Mouse (Mus musculus): ENCODE measurements around the gene Il13. TPM values are rescaled to one million over a fixed set of nuclear protein-coding genes. Genes with fewer than 3 reads are reported as not detected.

Gene Il13
- not detected in 2 replicates for polyA plus RNA-seq (2014; fragmentation: Nextera tagmentation; extraction: Ambion mirVana)

DNA sequence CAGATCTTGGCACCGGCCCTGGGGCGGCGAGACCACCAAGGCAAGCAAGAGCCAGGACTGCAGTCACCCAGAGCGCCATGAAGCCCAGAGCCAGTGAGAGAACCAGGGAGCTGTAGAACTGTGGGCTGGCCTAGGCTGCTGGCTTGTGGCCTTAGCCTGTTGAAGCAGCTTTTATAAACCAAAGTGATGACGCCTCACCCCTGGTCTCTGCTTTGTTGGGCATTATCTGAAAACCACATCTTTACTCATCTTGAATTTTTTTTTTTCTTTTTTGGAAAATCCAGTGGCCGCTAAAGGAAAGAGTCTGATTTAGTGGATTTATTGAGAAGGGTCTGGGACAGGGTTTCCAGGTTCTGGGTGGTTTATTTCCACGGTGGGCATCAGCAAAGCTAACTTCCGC, at the start of gene Il13:
Gene Il13, minus strand, starts transcription at position 147 of the 400 bp plus-strand sequence.
- Histone ChIP-seq H3K9me3 (replicated peaks; ENCODE audit: control insufficient read depth, low read length) (no peaks in the 10 kb centered on the region), H3K36me3 (ENCODE audit: control insufficient read depth, insufficient read depth, low read length) (no peaks in the 10 kb centered on the region), H3K27me3 (replicated peaks; ENCODE audit: control insufficient read depth, insufficient read depth, low read length) (0 out of 2 replicates have a peak, but pooled peaks cover 5% of the 10 kb centered on the region), H3K4me3 (ENCODE audit: low read depth, low read length) (no peak within 1 kb of the TSS), H3K4me1 (ENCODE audit: control insufficient read depth, insufficient read depth, low read length) (0 out of 2 replicates have a peak, but pooled peaks cover 3% of the 10 kb centered on the region), H3K9ac (ENCODE audit: low read length) (no peak within 1 kb of the TSS), H3K4me2 (ENCODE audit: low read length) (no peak within 1 kb of the TSS), H3K27ac (ENCODE audit: low read depth, low read length) (no peak within 1 kb of the TSS)
- DNase-seq (ENCODE audit: low spot score) (no peak), ATAC-seq (no peak)
- 93% methylated on average over 8 of the region's 8 CpGs for WGBS

DNA sequence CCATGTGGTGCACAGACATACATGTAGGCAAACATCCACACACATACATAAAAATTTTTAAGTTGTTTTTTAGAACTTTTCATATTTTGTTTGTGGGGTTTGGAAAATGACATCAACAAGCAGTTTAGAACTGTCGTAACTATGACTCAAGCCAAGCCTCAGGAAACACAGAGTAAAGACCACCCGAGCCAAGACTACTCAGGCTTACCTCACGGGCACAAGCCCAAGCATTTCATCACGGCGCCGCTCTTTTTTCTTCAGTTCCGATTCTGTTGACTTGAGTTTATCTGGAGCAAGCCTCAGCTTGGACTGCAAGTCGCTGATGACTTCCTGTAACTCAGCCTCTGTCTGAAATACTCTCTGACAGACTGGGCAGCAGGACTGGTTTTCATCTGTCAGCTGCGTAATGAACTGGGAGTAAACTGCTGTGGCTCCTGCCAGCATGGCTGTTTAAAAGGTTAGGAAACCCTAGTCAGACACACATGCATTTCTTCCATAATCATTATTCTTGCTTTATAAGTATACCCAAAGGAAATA, 48.6 kb upstream of the Il13 start:
- ATAC-seq = no peak
- Histone ChIP-seq H3K9ac (ENCODE audit: low read length) (no peak overlapping the region), H3K4me3 (ENCODE audit: low read depth, low read length) (no peak overlapping the region), H3K27ac (ENCODE audit: low read depth, low read length) (no peak overlapping the region), H3K4me1 (ENCODE audit: control insufficient read depth, insufficient read depth, low read length) (no peaks in the 10 kb centered on the region), H3K36me3 (ENCODE audit: control insufficient read depth, insufficient read depth, low read length) (peaks cover 34% of the 10 kb centered on the region; the same call in 1 of the 2 replicates), H3K9me3 (replicated peaks; ENCODE audit: control insufficient read depth, low read length) (no peaks in the 10 kb centered on the region), H3K4me2 (ENCODE audit: low read length) (no peak overlapping the region), H3K27me3 (replicated peaks; ENCODE audit: control insufficient read depth, insufficient read depth, low read length) (no peaks in the 10 kb centered on the region)
- no peak for DNase-seq (ENCODE audit: low spot score)
- 94% methylated on average over 9 of the region's 9 CpGs for WGBS

DNA sequence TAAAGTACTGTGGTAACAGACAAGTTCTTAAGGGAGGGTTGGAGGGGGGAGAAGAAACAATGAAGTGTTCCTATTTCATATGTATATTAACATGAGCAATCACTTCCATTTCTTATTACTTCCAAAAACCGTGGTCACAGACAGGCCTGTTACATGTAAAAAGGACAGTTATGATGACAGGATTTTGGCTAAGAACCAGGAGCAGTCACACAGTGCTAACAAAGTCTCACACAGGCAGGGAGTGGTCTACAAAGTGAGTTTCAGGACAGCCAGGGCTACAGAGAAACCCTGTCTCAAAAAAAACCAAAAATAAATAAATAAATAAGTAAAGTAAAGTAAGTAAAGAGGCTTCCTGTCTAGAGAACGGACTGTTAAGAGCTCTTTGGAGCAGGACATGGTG, 47.7 kb upstream of the Il13 start:
- no peaks in the 10 kb centered on the region for H3K4me1 ChIP-seq (ENCODE audit: control insufficient read depth, insufficient read depth, low read length)
- DNase-seq (ENCODE audit: low spot score) (no peak), ATAC-seq (no peak)
- no peak overlapping the region for H3K9ac ChIP-seq (ENCODE audit: low read length)
- no peak overlapping the region for H3K4me2 ChIP-seq (ENCODE audit: low read length)
- 84% methylated on average over 2 of the region's 2 CpGs for WGBS
- no peaks in the 10 kb centered on the region for H3K27me3 ChIP-seq (replicated peaks; ENCODE audit: control insufficient read depth, insufficient read depth, low read length)
- peaks cover 36% of the 10 kb centered on the region; the same call in 1 of the 2 replicates for H3K36me3 ChIP-seq (ENCODE audit: control insufficient read depth, insufficient read depth, low read length)
- no peak overlapping the region for H3K4me3 ChIP-seq (ENCODE audit: low read depth, low read length)
- no peaks in the 10 kb centered on the region for H3K9me3 ChIP-seq (replicated peaks; ENCODE audit: control insufficient read depth, low read length)
- H3K27ac ChIP-seq (ENCODE audit: low read depth, low read length) = no peak overlapping the region

DNA sequence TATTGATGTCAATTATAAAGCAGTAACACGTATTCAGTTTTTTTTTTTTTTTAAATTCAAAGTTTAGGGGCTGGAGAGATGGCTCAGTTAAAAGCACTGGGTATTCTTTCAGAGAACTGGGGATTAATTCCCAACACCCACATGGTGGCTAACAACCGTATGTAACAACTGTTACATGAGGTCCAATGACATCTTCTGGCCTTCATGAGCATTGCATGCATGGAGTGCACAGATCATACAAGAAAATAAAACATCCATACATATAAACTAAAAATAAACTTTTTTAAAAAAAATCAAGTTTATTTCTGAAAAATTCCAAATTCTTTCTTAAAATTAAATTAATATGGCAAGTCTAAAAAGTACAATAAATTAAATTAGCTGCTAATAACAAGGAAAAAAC, 47.2 kb upstream of the Il13 start:
- ATAC-seq = no peak
- Histone ChIP-seq H3K9ac (ENCODE audit: low read length) (no peak overlapping the region), H3K4me3 (ENCODE audit: low read depth, low read length) (no peak overlapping the region), H3K9me3 (replicated peaks; ENCODE audit: control insufficient read depth, low read length) (no peaks in the 10 kb centered on the region), H3K4me2 (ENCODE audit: low read length) (no peak overlapping the region), H3K36me3 (ENCODE audit: control insufficient read depth, insufficient read depth, low read length) (peaks cover 36% of the 10 kb centered on the region; the same call in 1 of the 2 replicates), H3K4me1 (ENCODE audit: control insufficient read depth, insufficient read depth, low read length) (no peaks in the 10 kb centered on the region), H3K27me3 (replicated peaks; ENCODE audit: control insufficient read depth, insufficient read depth, low read length) (no peaks in the 10 kb centered on the region), H3K27ac (ENCODE audit: low read depth, low read length) (no peak overlapping the region)
- WGBS = 90% methylated on average over 2 of the region's 2 CpGs
- no peak for DNase-seq (ENCODE audit: low spot score)

DNA sequence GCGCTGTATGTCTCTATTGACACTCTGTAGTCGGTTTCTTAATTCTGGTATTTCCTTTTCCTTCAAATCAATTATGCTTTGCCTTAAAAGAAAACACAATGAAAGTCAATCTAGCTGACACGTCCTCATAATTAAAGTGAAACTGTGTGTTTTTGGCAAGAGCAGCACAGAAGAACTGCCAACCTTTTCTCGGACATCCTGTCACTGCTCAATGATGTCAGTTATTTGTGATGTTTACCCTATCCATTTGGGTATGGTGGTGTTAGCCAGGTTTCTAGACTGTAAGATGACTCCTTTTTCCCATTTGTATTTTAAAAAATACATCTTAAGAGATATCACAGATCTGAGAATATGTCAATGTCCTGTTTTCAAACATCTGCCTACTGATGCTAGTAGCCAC, 45.6 kb upstream of the Il13 start:
- Histone ChIP-seq H3K27me3 (replicated peaks; ENCODE audit: control insufficient read depth, insufficient read depth, low read length) (no peaks in the 10 kb centered on the region), H3K36me3 (ENCODE audit: control insufficient read depth, insufficient read depth, low read length) (peaks cover 38% of the 10 kb centered on the region; the same call in 1 of the 2 replicates), H3K9me3 (replicated peaks; ENCODE audit: control insufficient read depth, low read length) (no peaks in the 10 kb centered on the region), H3K4me1 (ENCODE audit: control insufficient read depth, insufficient read depth, low read length) (no peaks in the 10 kb centered on the region), H3K4me2 (ENCODE audit: low read length) (no peak overlapping the region), H3K4me3 (ENCODE audit: low read depth, low read length) (no peak overlapping the region), H3K27ac (ENCODE audit: low read depth, low read length) (no peak overlapping the region), H3K9ac (ENCODE audit: low read length) (no peak overlapping the region)
- DNase-seq (ENCODE audit: low spot score) = no peak
- WGBS = 89% methylated on average over 4 of the region's 4 CpGs
- ATAC-seq = no peak

DNA sequence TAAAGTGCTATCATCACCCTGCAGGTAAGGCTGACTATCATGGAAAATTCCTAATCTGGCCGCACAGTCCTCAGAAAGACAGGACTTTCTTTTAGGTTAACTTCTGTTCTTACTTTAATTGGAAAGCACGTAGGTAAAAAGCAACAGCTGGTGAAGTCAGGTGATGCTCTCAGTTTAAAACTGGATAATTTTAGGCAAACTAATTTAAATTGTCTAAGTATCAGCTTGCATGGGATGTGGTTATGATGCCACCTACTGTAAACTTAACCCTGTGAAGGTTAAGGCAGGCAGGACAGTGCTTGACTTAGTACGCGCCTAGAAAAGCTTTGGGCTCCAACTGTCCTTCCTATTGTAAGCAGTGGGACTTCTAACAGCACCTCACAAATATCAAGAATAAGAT, 36.9 kb upstream of the Il13 start:
- Histone ChIP-seq H3K4me1 (ENCODE audit: control insufficient read depth, insufficient read depth, low read length) (no peaks in the 10 kb centered on the region), H3K27ac (ENCODE audit: low read depth, low read length) (no peak overlapping the region), H3K9me3 (replicated peaks; ENCODE audit: control insufficient read depth, low read length) (no peaks in the 10 kb centered on the region), H3K36me3 (ENCODE audit: control insufficient read depth, insufficient read depth, low read length) (peaks cover 34% of the 10 kb centered on the region), H3K4me3 (ENCODE audit: low read depth, low read length) (no peak overlapping the region), H3K4me2 (ENCODE audit: low read length) (no peak overlapping the region), H3K9ac (ENCODE audit: low read length) (no peak overlapping the region), H3K27me3 (replicated peaks; ENCODE audit: control insufficient read depth, insufficient read depth, low read length) (no peaks in the 10 kb centered on the region)
- DNase-seq (ENCODE audit: low spot score) (no peak), ATAC-seq (no peak)
- WGBS = 92% methylated on average over 4 of the region's 4 CpGs

DNA sequence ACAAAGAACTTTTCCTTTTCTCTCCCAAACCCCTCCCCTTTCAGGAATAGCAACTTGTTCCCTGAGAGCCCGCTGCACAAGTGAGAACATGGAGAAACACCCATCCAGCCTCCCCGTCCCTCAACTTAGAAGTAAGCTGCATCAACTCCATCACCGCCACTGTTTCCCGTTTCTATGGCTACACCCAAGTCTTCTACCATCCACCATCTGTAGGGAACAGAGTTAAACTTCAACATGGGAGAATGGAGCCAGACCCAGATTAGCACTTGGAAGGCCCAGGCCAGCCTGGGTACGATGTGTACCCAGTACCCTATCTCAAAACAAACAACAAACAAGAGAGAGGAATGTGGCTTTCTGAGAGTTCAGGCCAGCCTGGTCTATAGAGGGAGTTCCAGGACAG, 29.6 kb upstream of the Il13 start:
- Histone ChIP-seq H3K36me3 (ENCODE audit: control insufficient read depth, insufficient read depth, low read length) (peaks cover 8% of the 10 kb centered on the region), H3K4me1 (ENCODE audit: control insufficient read depth, insufficient read depth, low read length) (no peaks in the 10 kb centered on the region), H3K27ac (ENCODE audit: low read depth, low read length) (no peak overlapping the region), H3K4me2 (ENCODE audit: low read length) (no peak overlapping the region), H3K27me3 (replicated peaks; ENCODE audit: control insufficient read depth, insufficient read depth, low read length) (no peaks in the 10 kb centered on the region), H3K9ac (ENCODE audit: low read length) (no peak overlapping the region), H3K4me3 (ENCODE audit: low read depth, low read length) (no peak overlapping the region), H3K9me3 (replicated peaks; ENCODE audit: control insufficient read depth, low read length) (no peaks in the 10 kb centered on the region)
- DNase-seq (ENCODE audit: low spot score) (no peak), ATAC-seq (no peak)
- WGBS = 82% methylated on average over 5 of the region's 5 CpGs

DNA sequence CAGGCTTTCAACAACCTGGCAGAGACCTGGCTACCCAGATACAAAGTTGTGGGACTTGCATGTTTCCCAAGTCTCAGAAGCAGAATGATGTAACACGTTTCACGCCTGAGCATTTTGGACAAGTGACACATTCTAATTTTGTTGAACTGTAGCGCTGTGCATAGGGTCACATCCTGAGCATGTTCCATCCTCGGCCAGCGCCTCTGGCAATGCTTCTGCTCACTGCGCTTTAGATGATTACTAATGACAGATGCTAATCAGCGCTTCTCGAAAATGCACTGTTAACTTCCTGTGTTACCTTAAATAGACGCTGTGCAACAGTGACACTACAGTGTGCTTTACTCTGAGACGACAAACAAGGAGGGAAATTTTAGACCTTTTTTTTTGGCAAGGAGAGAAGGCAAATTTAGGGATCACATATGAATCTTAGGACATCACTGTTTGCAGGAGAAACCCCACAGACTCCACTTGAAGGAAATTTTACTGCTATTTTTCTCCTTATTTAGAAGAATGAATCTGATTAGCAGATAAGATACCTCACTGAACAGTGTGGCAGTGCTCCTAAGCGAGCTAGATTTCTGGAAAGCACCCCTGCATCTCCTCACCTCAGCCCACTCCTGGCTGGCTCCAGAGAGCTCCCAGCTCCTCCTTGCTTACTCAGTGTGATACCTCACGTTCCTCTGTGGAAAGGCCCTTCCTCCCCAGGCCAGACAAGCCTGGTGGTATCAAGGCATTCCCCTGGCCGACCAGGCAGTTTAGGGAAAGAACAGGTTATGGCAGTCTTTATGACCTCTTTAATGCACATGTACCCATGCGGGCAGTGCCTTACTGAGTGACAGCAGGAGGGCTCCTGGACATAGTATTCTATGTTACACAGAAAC, 28.5 kb upstream of the Il13 start:
- peaks cover 6% of the 10 kb centered on the region; the same call in 1 of the 2 replicates for H3K36me3 ChIP-seq (ENCODE audit: control insufficient read depth, insufficient read depth, low read length)
- H3K27ac ChIP-seq (ENCODE audit: low read depth, low read length) = no peak overlapping the region
- H3K27me3 ChIP-seq (replicated peaks; ENCODE audit: control insufficient read depth, insufficient read depth, low read length) = no peaks in the 10 kb centered on the region
- no peak overlapping the region for H3K4me3 ChIP-seq (ENCODE audit: low read depth, low read length)
- H3K4me2 ChIP-seq (ENCODE audit: low read length) = no peak overlapping the region
- no peaks in the 10 kb centered on the region for H3K4me1 ChIP-seq (ENCODE audit: control insufficient read depth, insufficient read depth, low read length)
- H3K9me3 ChIP-seq (replicated peaks; ENCODE audit: control insufficient read depth, low read length) = no peaks in the 10 kb centered on the region
- H3K9ac ChIP-seq (ENCODE audit: low read length) = no peak overlapping the region
- ATAC-seq = no peak
- 82% methylated on average over 14 of the region's 14 CpGs for WGBS
- no peak for DNase-seq (ENCODE audit: low spot score)

DNA sequence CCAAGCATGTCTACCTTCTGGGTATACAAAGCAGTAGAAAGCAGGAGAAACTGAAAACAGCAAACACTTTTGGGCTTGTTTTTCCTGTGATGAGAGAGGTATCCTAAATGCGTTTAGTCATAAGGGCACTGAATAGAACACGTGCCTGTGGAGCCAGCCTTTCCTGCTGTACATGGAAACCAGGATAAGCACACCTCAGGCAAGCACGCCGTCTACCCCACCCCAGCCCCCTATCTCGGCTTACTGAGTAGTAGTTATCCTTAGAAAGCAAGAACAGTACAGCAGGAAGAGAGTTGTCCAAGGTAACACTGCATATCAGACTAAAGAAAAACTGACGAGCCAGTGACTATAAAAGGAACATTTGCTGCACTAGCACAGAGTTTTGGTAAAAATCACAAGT, 23.3 kb upstream of the Il13 start:
- ATAC-seq (no peak), DNase-seq (ENCODE audit: low spot score) (no peak)
- 87% methylated on average over 6 of the region's 6 CpGs for WGBS
- no peak overlapping the region for H3K27ac ChIP-seq (ENCODE audit: low read depth, low read length)
- H3K9ac ChIP-seq (ENCODE audit: low read length) = no peak overlapping the region
- no peaks in the 10 kb centered on the region for H3K27me3 ChIP-seq (replicated peaks; ENCODE audit: control insufficient read depth, insufficient read depth, low read length)
- H3K36me3 ChIP-seq (ENCODE audit: control insufficient read depth, insufficient read depth, low read length) = no peaks in the 10 kb centered on the region
- no peaks in the 10 kb centered on the region for H3K9me3 ChIP-seq (replicated peaks; ENCODE audit: control insufficient read depth, low read length)
- no peaks in the 10 kb centered on the region for H3K4me1 ChIP-seq (ENCODE audit: control insufficient read depth, insufficient read depth, low read length)
- H3K4me2 ChIP-seq (ENCODE audit: low read length) = no peak overlapping the region
- no peak overlapping the region for H3K4me3 ChIP-seq (ENCODE audit: low read depth, low read length)
